Mouse (Mus musculus): Measurements from ENCODE around the gene Usp12. TPM values are rescaled to one million over a fixed set of nuclear protein-coding genes. Genes with fewer than 3 reads are reported as not detected.

Gene Usp12
- total and polyA plus RNA-seq, 3 experiments = 24.5 TPM; not detected in 1

GRCm38 (mm10) chr5:146709361-146709760, 85.4 kb downstream of the Usp12 start:
- Histone ChIP-seq H3K4me1 (ENCODE audit: control insufficient read depth in 1 of 2, insufficient read depth in 2 of 2, low read length in 2 of 2) (peaks cover 3 to 16% of the 10 kb centered on the region in 2 experiments), H3K79me2 (ENCODE audit: control insufficient read depth, insufficient read depth, low read length, poor library complexity) (no peaks in the 10 kb centered on the region), H3K36me3 (ENCODE audit: control insufficient read depth in 1 of 2, insufficient read depth in 2 of 2, low read length in 2 of 2) (peaks cover 0 to 2% of the 10 kb centered on the region in 2 experiments; a peak in 1 of 4 replicates), H3K4me3 (ENCODE audit: control insufficient read depth in 1 of 2, insufficient read depth in 1 of 2, low read depth in 2 of 2, low read length in 2 of 2) (no peak overlapping the region), H3K9me3 (replicated peaks; ENCODE audit: insufficient read depth, low read length) (no peaks in the 10 kb centered on the region), H3K27me3 (ENCODE audit: control insufficient read depth in 1 of 2, insufficient read depth in 2 of 2, low read length in 2 of 2) (no peaks in the 10 kb centered on the region), H3K27ac (ENCODE audit: control insufficient read depth, low read depth, low read length) (no peak overlapping the region), H3K9ac (ENCODE audit: control insufficient read depth, low read depth, low read length, poor library complexity, severe bottlenecking) (no peak overlapping the region)
- no peak for DNase-seq (ENCODE audit: low read depth, low spot score)
- no peak for TF ChIP-seq ZC3H11A (IDR thresholded peaks at IDR 0.05; ENCODE audit: low read depth, low read length)
- TF ChIP-seq MEF2A (IDR thresholded peaks at IDR 0.05; ENCODE audit: extremely low read depth, insufficient replicate concordance, low read depth, low read length, poor library complexity, severe bottlenecking) = no peak
- no peak for TF ChIP-seq NELFE (IDR thresholded peaks at IDR 0.05; ENCODE audit: low read depth, low read length)
- no peak for TF ChIP-seq ZMIZ1 (IDR thresholded peaks at IDR 0.05; ENCODE audit: low read depth, low read length)
- TF ChIP-seq HCFC1 (IDR thresholded peaks at IDR 0.05; ENCODE audit: low read depth, low read length) = no peak
- no peak for TF ChIP-seq TAL1 (IDR thresholded peaks at IDR 0.05; ENCODE audit: low read length)
- no peak for TF ChIP-seq EP300 (IDR thresholded peaks at IDR 0.05; ENCODE audit: low read depth in 1 of 2, low read length in 2 of 2)
- TF ChIP-seq CTCF (IDR thresholded peaks at IDR 0.05 in 2 of 3, conservative IDR thresholded peaks at IDR 0.05 in 1 of 3; ENCODE audit: control insufficient read depth in 1 of 3, insufficient read depth in 1 of 3, low read depth in 2 of 3, low read length in 3 of 3, poor library complexity in 1 of 3, severe bottlenecking in 1 of 3) = no peak
- no peak for TF ChIP-seq GATA1 (IDR thresholded peaks at IDR 0.05; ENCODE audit: low read depth, low read length)
- TF ChIP-seq MYB (IDR thresholded peaks at IDR 0.05; ENCODE audit: low read depth, low read length) = no peak
- no peak for TF ChIP-seq CHD1 (IDR thresholded peaks at IDR 0.05; ENCODE audit: low read depth, low read length)
- TF ChIP-seq RCOR1 (IDR thresholded peaks at IDR 0.05; ENCODE audit: low read depth, low read length) = no peak
- TF ChIP-seq SMC3 (IDR thresholded peaks at IDR 0.05; ENCODE audit: low read depth, low read length) = no peak
- no peak for TF ChIP-seq MAX (IDR thresholded peaks at IDR 0.05; ENCODE audit: low read length)
- TF ChIP-seq POLR2AphosphoS2 (IDR thresholded peaks at IDR 0.05; ENCODE audit: low read length) = no peak
- TF ChIP-seq SIN3A (IDR thresholded peaks at IDR 0.05; ENCODE audit: low read length) = no peak
- no peak for TF ChIP-seq BHLHE40 (IDR thresholded peaks at IDR 0.05; ENCODE audit: borderline replicate concordance, low read depth, low read length)
- TF ChIP-seq USF2 (IDR thresholded peaks at IDR 0.05; ENCODE audit: borderline replicate concordance in 1 of 2, insufficient read depth in 1 of 2, low read depth in 1 of 2, low read length in 2 of 2) = no peak

- H3K27ac ChIP-seq (ENCODE audit: control insufficient read depth, low read depth, low read length) = no peak overlapping the region
- DNase-seq (ENCODE audit: low read depth, low spot score) = peak; percentile 97
- H3K79me2 ChIP-seq (ENCODE audit: control insufficient read depth, insufficient read depth, low read length, poor library complexity) = no peaks in the 10 kb centered on the region
- H3K4me1 ChIP-seq (ENCODE audit: control insufficient read depth in 1 of 2, insufficient read depth in 2 of 2, low read length in 2 of 2) = peaks cover 16 to 17% of the 10 kb centered on the region in 2 experiments
- H3K4me3 ChIP-seq (ENCODE audit: control insufficient read depth in 1 of 2, insufficient read depth in 1 of 2, low read depth in 2 of 2, low read length in 2 of 2) = peak overlapping the region in 1 of 2 experiments; percentile 29; a peak in 1 of 4 replicates
- H3K27me3 ChIP-seq (ENCODE audit: control insufficient read depth in 1 of 2, insufficient read depth in 2 of 2, low read length in 2 of 2) = no peaks in the 10 kb centered on the region
- H3K36me3 ChIP-seq (ENCODE audit: control insufficient read depth in 1 of 2, insufficient read depth in 2 of 2, low read length in 2 of 2) = peaks cover 0 to 10% of the 10 kb centered on the region in 2 experiments; a peak in 2 of 4 replicates
- H3K9me3 ChIP-seq (replicated peaks; ENCODE audit: insufficient read depth, low read length) = no peaks in the 10 kb centered on the region
- H3K9ac ChIP-seq (ENCODE audit: control insufficient read depth, low read depth, low read length, poor library complexity, severe bottlenecking) = peak overlapping the region; percentile 52
- TF ChIP-seq POLR2A (IDR thresholded peaks at IDR 0.05; ENCODE audit: control insufficient read depth in 1 of 2, insufficient read depth in 1 of 2, low read depth in 1 of 2, low read length in 2 of 2, poor library complexity in 1 of 2) (no peak), CHD2 (IDR thresholded peaks at IDR 0.05; ENCODE audit: low read length) (no peak), NRF1 (IDR thresholded peaks at IDR 0.05; ENCODE audit: insufficient read depth, low read depth, low read length, poor library complexity, severe bottlenecking) (no peak), MAFK (IDR thresholded peaks at IDR 0.05; ENCODE audit: borderline replicate concordance, low read depth, low read length) (no peak), TAL1 (IDR thresholded peaks at IDR 0.05; ENCODE audit: low read length) (no peak), ZKSCAN1 (IDR thresholded peaks at IDR 0.05; ENCODE audit: low read depth, low read length) (no peak), MAZ (IDR thresholded peaks at IDR 0.05; ENCODE audit: low read depth, low read length) (peak; percentile 16; the same call in 1 of the 2 replicates), ZMIZ1 (IDR thresholded peaks at IDR 0.05; ENCODE audit: low read depth, low read length) (no peak), USF1 (IDR thresholded peaks at IDR 0.05; ENCODE audit: low read depth, low read length) (no peak), TCF12 (IDR thresholded peaks at IDR 0.05; ENCODE audit: low read depth, low read length) (no peak), ZNF384 (IDR thresholded peaks at IDR 0.05; ENCODE audit: low read depth, low read length) (peak; percentile 32; the same call in 1 of the 2 replicates), MAX (IDR thresholded peaks at IDR 0.05; ENCODE audit: low read length) (no peak), EP300 (IDR thresholded peaks at IDR 0.05; ENCODE audit: low read depth in 1 of 2, low read length in 2 of 2) (no peak; a peak in 1 of 4 replicates), MEF2A (IDR thresholded peaks at IDR 0.05; ENCODE audit: extremely low read depth, insufficient replicate concordance, low read depth, low read length, poor library complexity, severe bottlenecking) (no peak), POLR2AphosphoS2 (IDR thresholded peaks at IDR 0.05; ENCODE audit: low read length) (no peak), MYC (IDR thresholded peaks at IDR 0.05; ENCODE audit: low read depth, low read length) (peak; percentile 85; the same call in 1 of the 2 replicates), GATA1 (IDR thresholded peaks at IDR 0.05; ENCODE audit: low read depth, low read length) (peak; percentile 20; the same call in 1 of the 2 replicates), ZC3H11A (IDR thresholded peaks at IDR 0.05; ENCODE audit: low read depth, low read length) (peak; percentile 99), CTCF (IDR thresholded peaks at IDR 0.05 in 2 of 3, conservative IDR thresholded peaks at IDR 0.05 in 1 of 3; ENCODE audit: control insufficient read depth in 1 of 3, insufficient read depth in 1 of 3, low read depth in 2 of 3, low read length in 3 of 3, poor library complexity in 1 of 3, severe bottlenecking in 1 of 3) (peak; percentile 90 to 99 (median 95))
Observed at GRCm38 (mm10) chr5:146705815-146706408, 88.9 kb downstream of the Usp12 start.
